Mouse (Mus musculus) myocyte (in vitro differentiated cells): ENCODE results near the gene Itprid2.

Source experiments
- POLR2AphosphoS2 ChIP-seq: IDR thresholded peaks from one replicate; pipeline ENCODE4 v1.6.1; 2011; ENCODE audit warnings: low read depth, control low read depth; ENCODE audit not compliant: insufficient read length
- TCF12 ChIP-seq: IDR thresholded peaks from one replicate; pipeline ENCODE4 v1.6.1; 2011; ENCODE audit warnings: mild to moderate bottlenecking, control low read depth; ENCODE audit not compliant: poor library complexity, insufficient read depth, severe bottlenecking

DNA sequence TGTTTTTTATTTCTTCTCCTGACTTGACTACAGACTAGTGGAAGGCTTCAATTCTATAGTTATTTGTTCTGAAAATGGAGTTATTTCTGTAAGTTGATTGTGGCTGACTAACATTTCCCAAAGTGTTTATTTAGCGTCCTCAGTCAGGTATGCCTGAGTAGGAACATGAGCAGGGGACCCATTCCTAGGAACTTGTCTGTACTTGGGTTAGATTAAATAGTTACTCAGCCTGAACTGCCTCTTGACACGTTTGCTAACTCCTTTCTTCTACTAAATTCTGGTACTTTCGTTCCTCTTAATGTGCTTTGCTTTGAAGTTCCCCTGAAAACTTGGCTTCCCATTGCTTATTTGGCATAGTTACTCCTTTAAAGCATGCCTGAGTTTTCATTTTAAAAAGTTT lies 30.3 kb downstream of the Itprid2 start:
- no peak for TF ChIP-seq TCF12
- no peak for TF ChIP-seq POLR2AphosphoS2
